Mouse (Mus musculus) cerebral cortex, adult 2 months (tissue): Measurements from ENCODE around the gene Il7r.

Experiments
- WGBS: fragments of 180-500 bp; shearing (Covaris S2); methylation state at CpG from one replicate; pipeline ENCODE4 v1.1.7; 2018; 5-methylcytosine and 5-hydroxymethylcytosine counted together

Gene Il7r

GRCm38 (mm10) chr15:9471053-9471685 lies 58.8 kb downstream of the Il7r start:
- WGBS = 84% methylated on average over 4 of the region's 4 CpGs

- WGBS = 62% methylated on average over 1 of the region's 1 CpGs
Measured at GRCm38 (mm10) chr15:9464039-9464438, 65.9 kb downstream of the Il7r start.

- WGBS = 74% methylated on average over 7 of the region's 7 CpGs
Measured at GRCm38 (mm10) chr15:9463521-9464027, 66.4 kb downstream of the Il7r start.
